Comparison of ENCODE assay signal across 18 mouse cellular contexts in the genomic region with DNA sequence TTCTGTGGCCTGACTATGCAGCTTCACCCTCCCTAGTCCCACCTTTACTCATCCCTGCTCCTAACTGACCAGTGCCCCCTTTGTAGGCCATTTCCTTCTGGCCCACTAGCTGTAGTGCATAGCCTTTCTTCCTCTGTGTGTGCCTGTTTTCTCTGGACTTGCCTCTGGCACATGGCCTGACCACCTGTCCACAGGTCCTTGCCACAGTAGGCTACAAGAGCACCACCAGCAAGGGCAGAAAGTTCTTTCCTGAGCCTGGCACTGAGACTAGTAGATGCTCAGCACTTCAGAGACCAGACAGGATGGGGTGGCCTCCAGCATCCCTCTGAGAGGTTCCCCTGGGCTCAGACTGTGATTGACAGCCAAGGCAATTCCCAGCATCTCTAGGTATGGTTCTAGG. TPM values are rescaled to one million over a fixed set of nuclear protein-coding genes. Genes with fewer than 3 reads are reported as not detected.
DNase-seq lines count a peak whose midpoint lies in the region; ATAC-seq and TF ChIP-seq lines count a peak whose summit lies in the region.
"Had no signal": no experiment of that assay in that cellular context is flagged by ENCODE, and none has a peak within 500 bp of the region (broad histone marks: within the 10 kb centered on the region; RNA-seq: fewer than 3 reads in every experiment).

No protein-coding gene starts in this region.

- H3K27me3 ChIP-seq in embryonic facial prominence, embryonic 15.5 days: no peaks in the 10 kb centered on the region
- no peaks in the 10 kb centered on the region for H3K27me3 ChIP-seq in embryonic facial prominence, embryonic 10.5 days (replicated peaks; ENCODE audit: low read depth, poor library complexity, severe bottlenecking)
- H3K27me3 ChIP-seq in forebrain, postnatal 0 days (ENCODE audit: insufficient read depth, low read length): no peaks in the 10 kb centered on the region
- H3K27me3 ChIP-seq: CH12.LX; forebrain, embryonic 15.5 days; hindbrain, embryonic 15.5 days; Patski had no signal

- H3K36me3 ChIP-seq in embryonic facial prominence, embryonic 15.5 days: peaks cover 3% of the 10 kb centered on the region; the same call in 1 of the 2 replicates
- H3K36me3 ChIP-seq in embryonic facial prominence, embryonic 10.5 days (replicated peaks): no peaks in the 10 kb centered on the region
- H3K36me3 ChIP-seq in forebrain, postnatal 0 days (ENCODE audit: insufficient read depth): no peaks in the 10 kb centered on the region
- H3K36me3 ChIP-seq: forebrain, embryonic 15.5 days; heart, embryonic 12.5 days; hindbrain, embryonic 15.5 days had no signal

- no peaks in the 10 kb centered on the region for H3K4me1 ChIP-seq in embryonic facial prominence, embryonic 15.5 days
- peaks cover 7% of the 10 kb centered on the region for H3K4me1 ChIP-seq in embryonic facial prominence, embryonic 10.5 days
- H3K4me1 ChIP-seq in forebrain, postnatal 0 days (ENCODE audit: insufficient read depth): no peaks in the 10 kb centered on the region
- H3K4me1 ChIP-seq: forebrain, embryonic 15.5 days; heart, embryonic 12.5 days; hindbrain, embryonic 15.5 days had no signal

- no peaks in the 10 kb centered on the region for H3K9me3 ChIP-seq in embryonic facial prominence, embryonic 15.5 days (replicated peaks)
- H3K9me3 ChIP-seq in embryonic facial prominence, embryonic 10.5 days: no peaks in the 10 kb centered on the region
- H3K9me3 ChIP-seq in forebrain, postnatal 0 days (ENCODE audit: low read length): no peaks in the 10 kb centered on the region
- H3K9me3 ChIP-seq: forebrain, embryonic 15.5 days; heart, embryonic 12.5 days; hindbrain, embryonic 15.5 days had no signal

- intact Hi-C loops in heart, postnatal 25 days (cut with DNase I): no loop called here

- H3K27ac ChIP-seq in embryonic facial prominence, embryonic 15.5 days (replicated peaks): no peak overlapping the region
- H3K27ac ChIP-seq in embryonic facial prominence, embryonic 10.5 days (replicated peaks): no peak overlapping the region
- H3K27ac ChIP-seq in forebrain, postnatal 0 days (ENCODE audit: low read depth, low read length): no peak overlapping the region
- H3K27ac ChIP-seq: forebrain, embryonic 15.5 days; hindbrain, embryonic 15.5 days had no signal

- ATAC-seq in embryonic facial prominence, embryonic 15.5 days (ENCODE audit: insufficient number of reproducible peaks, low FRiP score, low TSS enrichment, low read depth): 0 out of 2 replicates have a peak, but pooled peaks have one; percentile 5
- ATAC-seq in forebrain, postnatal 0 days: no peak
- ATAC-seq: activated CD4-positive, CD25-positive, alpha-beta regulatory T cell, adult 4 months; forebrain, embryonic 15.5 days; intestine, embryonic 16.5 days; Patski had no signal

- H3K4me2 ChIP-seq in embryonic facial prominence, embryonic 15.5 days (replicated peaks): no peak overlapping the region
- no peak overlapping the region for H3K4me2 ChIP-seq in forebrain, postnatal 0 days (ENCODE audit: low read depth)
- H3K4me2 ChIP-seq: forebrain, embryonic 15.5 days; heart, embryonic 12.5 days; hindbrain, embryonic 15.5 days had no signal

- no peak overlapping the region for H3K4me3 ChIP-seq in embryonic facial prominence, embryonic 15.5 days (replicated peaks)
- H3K4me3 ChIP-seq in embryonic facial prominence, embryonic 10.5 days: no peak overlapping the region
- H3K4me3 ChIP-seq in forebrain, postnatal 0 days (ENCODE audit: low read depth, low read length): no peak overlapping the region
- H3K4me3 ChIP-seq: forebrain, embryonic 15.5 days; heart, embryonic 12.5 days; hindbrain, embryonic 15.5 days had no signal

- no peak overlapping the region for H3K9ac ChIP-seq in embryonic facial prominence, embryonic 15.5 days
- no peak overlapping the region for H3K9ac ChIP-seq in forebrain, postnatal 0 days
- H3K9ac ChIP-seq: forebrain, embryonic 15.5 days; heart, embryonic 12.5 days; hindbrain, embryonic 15.5 days had no signal

- no peak for TF ChIP-seq CTCF in forebrain, postnatal 0 days (IDR thresholded peaks at IDR 0.05; ENCODE audit: low read depth)

- no peak for DNase-seq in embryonic facial prominence, embryonic 10.5 days (ENCODE audit: low spot score)
- peak; percentile 48 for DNase-seq in cerebellum, adult 9-10 months
- DNase-seq in cerebellum, postnatal 25 days: peak; percentile 74 to 81
- no peak for DNase-seq in heart, postnatal 25 days (ENCODE audit: low spot score)
- no peak for DNase-seq in forebrain, postnatal 0 days
- DNase-seq: adrenal gland, postnatal 14 days; gastrocnemius, postnatal 14 days; heart, postnatal 36 days; kidney, adult 2 months had no signal

RNA-seq across cellular contexts. Expression of a gene that starts 13.0 kb away (rescaled TPM):
- 6.8 and 8.8 TPM in 2 replicates for polyA plus RNA-seq in embryonic facial prominence, embryonic 15.5 days (2015; fragmentation: Nextera tagmentation; extraction: Ambion mirVana)
- 2.2 and 3.1 TPM in 2 replicates for polyA plus RNA-seq in embryonic facial prominence, embryonic 10.5 days (2016; fragmentation: Nextera tagmentation; extraction: Ambion mirVana)
- 10 to 100 TPM; 14.8 to 16.5 TPM for total RNA-seq in heart, postnatal 25 days (2021)
- total RNA-seq in forebrain, postnatal 0 days (2014; rRNA removed): 5.1 and 5.2 TPM in 2 replicates
- polyA plus RNA-seq in forebrain, postnatal 0 days (2015; fragmentation: Nextera tagmentation; extraction: Ambion mirVana): 2.5 and 3.3 TPM in 2 replicates

RNA-seq across cellular contexts. Expression of a gene that starts 14.5 kb away (rescaled TPM):
- 19.9 and 22.4 TPM in 2 replicates for polyA plus RNA-seq in embryonic facial prominence, embryonic 15.5 days (2015; fragmentation: Nextera tagmentation; extraction: Ambion mirVana)
- 53.2 and 54.3 TPM in 2 replicates for polyA plus RNA-seq in embryonic facial prominence, embryonic 10.5 days (2016; fragmentation: Nextera tagmentation; extraction: Ambion mirVana)
- total RNA-seq in heart, postnatal 25 days (2021): under 1 TPM; 0.34 to 0.39 TPM
- total RNA-seq in forebrain, postnatal 0 days (2014; rRNA removed): 2.2 and 4.3 TPM in 2 replicates
- 3.2 and 3.7 TPM in 2 replicates for polyA plus RNA-seq in forebrain, postnatal 0 days (2015; fragmentation: Nextera tagmentation; extraction: Ambion mirVana)

RNA-seq across cellular contexts. Expression of a gene that starts 23.5 kb away (rescaled TPM):
- 0.29 and 0.31 TPM in 2 replicates for polyA plus RNA-seq in embryonic facial prominence, embryonic 15.5 days (2015; fragmentation: Nextera tagmentation; extraction: Ambion mirVana)
- 0.04 TPM in 2 replicates for polyA plus RNA-seq in embryonic facial prominence, embryonic 10.5 days (2016; fragmentation: Nextera tagmentation; extraction: Ambion mirVana)
- 1 to 10 TPM; 2.6 to 2.7 TPM for total RNA-seq in heart, postnatal 25 days (2021)
- 0.14 and 0.23 TPM in 2 replicates for total RNA-seq in forebrain, postnatal 0 days (2014; rRNA removed)
- 0.05 and 0.12 TPM in 2 replicates for polyA plus RNA-seq in forebrain, postnatal 0 days (2015; fragmentation: Nextera tagmentation; extraction: Ambion mirVana)
- total RNA-seq: CH12.LX had no signal
- polyA plus RNA-seq: activated CD4-positive, CD25-positive, alpha-beta regulatory T cell, adult 4 months; forebrain, embryonic 11.5 days had no signal

RNA-seq across cellular contexts. Expression of a gene that starts 33.6 kb away (rescaled TPM):
- 32.8 and 35.1 TPM in 2 replicates for polyA plus RNA-seq in embryonic facial prominence, embryonic 15.5 days (2015; fragmentation: Nextera tagmentation; extraction: Ambion mirVana)
- 32.2 and 34.2 TPM in 2 replicates for polyA plus RNA-seq in embryonic facial prominence, embryonic 10.5 days (2016; fragmentation: Nextera tagmentation; extraction: Ambion mirVana)
- 10 to 100 TPM; 29.6 to 31.8 TPM for total RNA-seq in heart, postnatal 25 days (2021)
- 14.8 and 18.8 TPM in 2 replicates for total RNA-seq in forebrain, postnatal 0 days (2014; rRNA removed)
- polyA plus RNA-seq in forebrain, postnatal 0 days (2015; fragmentation: Nextera tagmentation; extraction: Ambion mirVana): 28.4 and 33.1 TPM in 2 replicates

RNA-seq across cellular contexts. Expression of a gene that starts 34.0 kb away (rescaled TPM):
- polyA plus RNA-seq in embryonic facial prominence, embryonic 15.5 days (2015; fragmentation: Nextera tagmentation; extraction: Ambion mirVana): 45.6 and 51.4 TPM in 2 replicates
- 38.9 and 42.5 TPM in 2 replicates for polyA plus RNA-seq in embryonic facial prominence, embryonic 10.5 days (2016; fragmentation: Nextera tagmentation; extraction: Ambion mirVana)
- 10 to 100 TPM; 16.4 to 20.7 TPM for total RNA-seq in heart, postnatal 25 days (2021)
- total RNA-seq in forebrain, postnatal 0 days (2014; rRNA removed): 32.3 and 38.9 TPM in 2 replicates
- 29.0 and 31.4 TPM in 2 replicates for polyA plus RNA-seq in forebrain, postnatal 0 days (2015; fragmentation: Nextera tagmentation; extraction: Ambion mirVana)

Comparison
In these comparisons a context has a peak if more than half of its experiments do, and no peak if none do; other contexts are left out.
1. DNase-seq: peak in cerebellum, adult 9-10 months (single experiment) and cerebellum, postnatal 25 days (2 of 2); none in embryonic facial prominence, embryonic 10.5 days (single experiment), heart, postnatal 25 days (single experiment) and forebrain, postnatal 0 days (single experiment).